Mouse (Mus musculus): Measurements from ENCODE around the gene Tubb2b.

DNA sequence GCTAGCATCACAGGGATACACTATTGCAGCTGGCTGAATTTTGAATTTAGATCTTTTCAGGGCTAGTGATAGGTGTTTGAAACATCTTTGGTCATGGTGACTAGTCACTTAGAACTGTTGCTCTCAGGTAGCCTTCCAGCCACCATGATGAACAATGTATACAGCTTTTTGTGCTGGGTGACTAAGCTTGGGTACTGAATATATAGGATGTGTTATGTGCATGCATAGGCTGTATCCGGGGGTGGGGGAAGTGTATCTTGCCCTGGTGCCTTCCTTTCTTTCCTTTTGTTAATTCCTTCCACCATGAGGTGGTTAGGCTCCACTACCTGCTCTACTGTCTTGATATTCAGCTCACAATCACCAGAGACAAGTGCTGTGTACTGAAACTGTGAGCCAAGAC, 21.2 kb upstream of the Tubb2b start:
- TF ChIP-seq CTCF (IDR thresholded peaks at IDR 0.05; ENCODE audit: low read depth) (no peak), EP300 (optimal IDR thresholded peaks at IDR 0.05) (no peak)

Data from stomach, postnatal 0 days (tissue).